Mouse (Mus musculus): ENCODE results near the gene Dnaja1. TPM values are rescaled to one million over a fixed set of nuclear protein-coding genes. Genes with fewer than 3 reads are reported as not detected.

Gene Dnaja1
- total and polyA plus RNA-seq, 2 experiments from 2014 or later = 185 to 667 TPM

GRCm38 (mm10) chr4:40777116-40777515 is 55.2 kb downstream of the Dnaja1 start:
- Histone ChIP-seq H3K27ac (ENCODE audit: low read depth, low read length) (no peak overlapping the region), H3K4me1 (ENCODE audit: insufficient read depth) (no peaks in the 10 kb centered on the region), H3K36me3 (ENCODE audit: insufficient read depth) (no peaks in the 10 kb centered on the region), H3K9me3 (ENCODE audit: low read length) (no peaks in the 10 kb centered on the region), H3K9ac (no peak overlapping the region), H3K4me3 (ENCODE audit: low read depth, low read length) (no peak overlapping the region), H3K4me2 (ENCODE audit: low read depth) (no peak overlapping the region), H3K27me3 (ENCODE audit: insufficient read depth, low read length) (no peaks in the 10 kb centered on the region)
- ATAC-seq = no peak
- DNase-seq = no peak
- 38% methylated on average over 2 of the region's 2 CpGs for WGBS
- no peak for TF ChIP-seq CTCF (IDR thresholded peaks at IDR 0.05; ENCODE audit: low read depth)

DNA sequence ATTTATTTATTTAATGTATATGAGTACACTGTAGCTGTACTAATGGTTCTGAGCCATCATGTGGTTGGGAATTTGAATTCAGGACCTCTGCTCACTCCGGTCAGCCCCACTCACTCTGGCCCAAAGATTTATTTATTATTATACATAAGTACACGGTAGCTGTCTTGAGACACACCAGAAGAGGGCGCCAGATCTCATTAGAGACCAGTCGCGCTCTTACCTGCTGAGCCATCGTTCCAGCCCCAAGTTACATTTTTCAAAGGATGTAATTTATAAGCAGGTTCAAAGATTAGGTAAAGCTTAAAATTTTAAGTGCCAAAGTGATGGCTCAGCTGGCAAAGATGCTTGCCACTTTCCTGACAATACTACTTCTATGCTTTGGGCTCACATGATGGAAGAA is 56.7 kb downstream of the Dnaja1 start:
- Histone ChIP-seq H3K4me3 (ENCODE audit: low read depth, low read length) (no peak overlapping the region), H3K27me3 (ENCODE audit: insufficient read depth, low read length) (no peaks in the 10 kb centered on the region), H3K36me3 (ENCODE audit: insufficient read depth) (no peaks in the 10 kb centered on the region), H3K4me1 (ENCODE audit: insufficient read depth) (no peaks in the 10 kb centered on the region), H3K9ac (no peak overlapping the region), H3K27ac (ENCODE audit: low read depth, low read length) (no peak overlapping the region), H3K4me2 (ENCODE audit: low read depth) (no peak overlapping the region), H3K9me3 (ENCODE audit: low read length) (no peaks in the 10 kb centered on the region)
- peak; percentile 9; the same call in 1 of the 2 replicates for TF ChIP-seq CTCF (IDR thresholded peaks at IDR 0.05; ENCODE audit: low read depth)
- no peak for DNase-seq
- 83% methylated on average over 6 of the region's 6 CpGs for WGBS
- no peak for ATAC-seq

GRCm38 (mm10) chr4:40781143-40781542 is 59.2 kb downstream of the Dnaja1 start:
- Histone ChIP-seq H3K36me3 (ENCODE audit: insufficient read depth) (no peaks in the 10 kb centered on the region), H3K9me3 (ENCODE audit: low read length) (no peaks in the 10 kb centered on the region), H3K4me2 (ENCODE audit: low read depth) (no peak overlapping the region), H3K4me3 (ENCODE audit: low read depth, low read length) (no peak overlapping the region), H3K27me3 (ENCODE audit: insufficient read depth, low read length) (no peaks in the 10 kb centered on the region), H3K4me1 (ENCODE audit: insufficient read depth) (no peaks in the 10 kb centered on the region), H3K9ac (no peak overlapping the region), H3K27ac (ENCODE audit: low read depth, low read length) (no peak overlapping the region)
- DNase-seq = no peak
- 45% methylated on average over 3 of the region's 3 CpGs for WGBS
- TF ChIP-seq CTCF (IDR thresholded peaks at IDR 0.05; ENCODE audit: low read depth) = no peak
- ATAC-seq = no peak

DNA sequence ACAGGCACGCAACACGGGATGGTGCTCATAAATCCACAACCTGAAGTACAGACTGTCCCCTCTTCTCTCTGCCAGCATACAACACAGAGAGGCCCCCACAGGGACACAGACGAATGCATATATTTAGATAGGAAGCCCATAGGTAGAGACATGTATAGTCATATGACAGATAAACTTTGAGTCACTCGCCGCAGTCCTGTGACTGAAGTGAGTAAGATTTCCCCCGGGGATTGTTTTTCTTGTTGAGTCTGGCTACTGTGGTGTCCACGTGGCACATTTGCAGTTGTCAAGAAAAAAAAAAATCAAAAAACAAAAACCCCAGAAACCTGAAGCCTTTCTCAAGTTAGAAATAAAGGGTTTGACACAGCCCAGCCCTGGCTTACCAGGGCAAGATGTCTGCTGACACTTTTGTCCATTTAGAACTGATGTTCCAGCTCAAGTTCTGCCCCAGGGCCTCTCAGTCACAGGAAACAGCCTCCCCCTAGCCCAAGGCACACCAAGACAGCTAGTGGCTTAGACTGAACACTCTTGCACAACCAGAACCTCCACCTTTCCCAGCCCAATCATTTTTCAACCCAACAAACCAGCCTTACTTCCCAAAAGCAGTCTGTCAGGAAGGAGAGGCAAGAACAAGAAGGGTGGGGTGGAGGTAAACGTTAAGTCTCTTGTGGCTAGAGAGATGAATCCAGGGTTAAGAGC is 60.0 kb downstream of the Dnaja1 start:
- DNase-seq (no peak), ATAC-seq (no peak)
- Histone ChIP-seq H3K4me2 (ENCODE audit: low read depth) (no peak overlapping the region), H3K4me3 (ENCODE audit: low read depth, low read length) (no peak overlapping the region), H3K36me3 (ENCODE audit: insufficient read depth) (no peaks in the 10 kb centered on the region), H3K4me1 (ENCODE audit: insufficient read depth) (no peaks in the 10 kb centered on the region), H3K27me3 (ENCODE audit: insufficient read depth, low read length) (no peaks in the 10 kb centered on the region), H3K9ac (no peak overlapping the region), H3K9me3 (ENCODE audit: low read length) (no peaks in the 10 kb centered on the region), H3K27ac (ENCODE audit: low read depth, low read length) (no peak overlapping the region)
- TF ChIP-seq CTCF (IDR thresholded peaks at IDR 0.05; ENCODE audit: low read depth) = no peak
- 82% methylated on average over 8 of the region's 8 CpGs for WGBS

DNA sequence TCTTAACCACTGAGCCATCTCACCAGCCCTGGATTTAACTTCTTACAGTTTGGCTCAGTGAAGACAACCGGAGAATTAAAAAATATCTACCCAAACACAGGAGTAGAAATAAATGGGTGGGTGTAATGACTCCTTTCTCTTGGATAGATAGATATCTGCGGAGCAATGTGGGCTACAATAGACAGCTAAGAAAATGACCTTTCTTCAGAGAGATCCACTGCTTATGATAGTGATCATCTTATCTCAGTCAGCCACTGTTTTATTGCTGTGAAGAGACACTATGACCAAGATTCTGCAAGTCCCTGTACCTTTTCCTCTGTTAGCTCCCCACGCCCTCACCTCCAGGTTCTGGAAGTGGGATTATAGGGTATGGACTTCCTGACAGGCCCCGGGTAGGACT is 61.1 kb downstream of the Dnaja1 start:
- Histone ChIP-seq H3K27ac (ENCODE audit: low read depth, low read length) (no peak overlapping the region), H3K4me1 (ENCODE audit: insufficient read depth) (no peaks in the 10 kb centered on the region), H3K36me3 (ENCODE audit: insufficient read depth) (no peaks in the 10 kb centered on the region), H3K9me3 (ENCODE audit: low read length) (no peaks in the 10 kb centered on the region), H3K4me3 (ENCODE audit: low read depth, low read length) (no peak overlapping the region), H3K27me3 (ENCODE audit: insufficient read depth, low read length) (no peaks in the 10 kb centered on the region), H3K9ac (no peak overlapping the region), H3K4me2 (ENCODE audit: low read depth) (no peak overlapping the region)
- 95% methylated on average over 4 of the region's 4 CpGs for WGBS
- no peak for TF ChIP-seq CTCF (IDR thresholded peaks at IDR 0.05; ENCODE audit: low read depth)
- no peak for ATAC-seq
- DNase-seq = no peak

DNA sequence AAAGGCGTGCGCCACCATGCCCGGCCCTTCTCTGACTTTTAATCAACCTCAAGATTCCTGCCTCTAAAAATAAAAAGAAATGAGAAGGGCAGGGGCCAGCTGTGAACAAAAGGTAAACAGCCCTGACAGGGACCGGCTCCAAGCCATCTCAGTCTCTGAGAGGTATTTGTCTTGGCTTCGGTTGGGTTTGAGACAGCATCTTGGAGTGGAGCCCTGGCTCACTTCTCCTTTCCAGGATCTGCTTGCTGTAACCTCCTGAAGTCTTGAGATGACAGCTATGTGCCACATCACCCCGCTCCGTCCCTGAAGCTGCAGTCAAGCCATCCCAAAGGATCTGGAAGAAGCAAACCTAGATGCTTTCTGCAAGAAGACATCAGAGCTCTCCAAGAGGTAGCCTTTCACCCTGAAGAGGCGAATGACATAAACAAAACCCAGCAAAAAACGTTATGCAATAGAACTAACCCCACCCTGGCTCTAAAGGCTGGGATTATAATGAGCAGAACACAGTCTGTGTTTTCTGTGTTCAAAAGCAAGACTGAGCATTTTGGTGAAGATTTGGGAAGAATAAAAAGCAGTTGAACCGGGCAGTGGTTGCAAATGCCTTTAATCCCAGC is 62.7 kb downstream of the Dnaja1 start:
- no peaks in the 10 kb centered on the region for H3K27me3 ChIP-seq (ENCODE audit: insufficient read depth, low read length)
- ATAC-seq (no peak), DNase-seq (no peak)
- no peak for TF ChIP-seq CTCF (IDR thresholded peaks at IDR 0.05; ENCODE audit: low read depth)
- no peak overlapping the region for H3K9ac ChIP-seq
- H3K4me2 ChIP-seq (ENCODE audit: low read depth) = no peak overlapping the region
- no peaks in the 10 kb centered on the region for H3K36me3 ChIP-seq (ENCODE audit: insufficient read depth)
- H3K9me3 ChIP-seq (ENCODE audit: low read length) = no peaks in the 10 kb centered on the region
- no peak overlapping the region for H3K27ac ChIP-seq (ENCODE audit: low read depth, low read length)
- H3K4me3 ChIP-seq (ENCODE audit: low read depth, low read length) = no peak overlapping the region
- no peaks in the 10 kb centered on the region for H3K4me1 ChIP-seq (ENCODE audit: insufficient read depth)
- WGBS = 76% methylated on average over 10 of the region's 10 CpGs

GRCm38 (mm10) chr4:40785620-40786166 is 63.7 kb downstream of the Dnaja1 start:
- H3K9ac ChIP-seq = no peak overlapping the region
- no peaks in the 10 kb centered on the region for H3K36me3 ChIP-seq (ENCODE audit: insufficient read depth)
- no peaks in the 10 kb centered on the region for H3K9me3 ChIP-seq (ENCODE audit: low read length)
- no peaks in the 10 kb centered on the region for H3K4me1 ChIP-seq (ENCODE audit: insufficient read depth)
- TF ChIP-seq CTCF (IDR thresholded peaks at IDR 0.05; ENCODE audit: low read depth) = no peak
- H3K27me3 ChIP-seq (ENCODE audit: insufficient read depth, low read length) = no peaks in the 10 kb centered on the region
- no peak for ATAC-seq
- 81% methylated on average over 9 of the region's 9 CpGs for WGBS
- no peak overlapping the region for H3K4me2 ChIP-seq (ENCODE audit: low read depth)
- no peak overlapping the region for H3K27ac ChIP-seq (ENCODE audit: low read depth, low read length)
- H3K4me3 ChIP-seq (ENCODE audit: low read depth, low read length) = no peak overlapping the region
- no peak for DNase-seq

Measured in forebrain, postnatal 0 days (tissue).